Mouse (Mus musculus): Measurements from ENCODE around the gene Zcchc4. TPM values are rescaled to one million over a fixed set of nuclear protein-coding genes. Genes with fewer than 3 reads are reported as not detected.
A peak's percentile ranks its signal among the peaks of the same experiment; 100 is the strongest.

Gene Zcchc4
- 18.6 and 18.8 TPM in 2 replicates for polyA plus RNA-seq (2014; fragmentation: Nextera tagmentation; extraction: Ambion mirVana)

GRCm38 (mm10) chr5:52775237-52775636 is at the start of gene Zcchc4:
TSS of gene Zcchc4 (plus strand) at chr5:52775409.
- Histone ChIP-seq H3K27me3 (ENCODE audit: control insufficient read depth, insufficient read depth, low read length) (no peaks in the 10 kb centered on the region), H3K9me3 (replicated peaks; ENCODE audit: control insufficient read depth, low read length) (no peaks in the 10 kb centered on the region), H3K9ac (replicated peaks; ENCODE audit: low read length) (no peak within 1 kb of the TSS), H3K4me2 (ENCODE audit: low read depth, low read length) (no peak within 1 kb of the TSS), H3K27ac (replicated peaks; ENCODE audit: low read depth, low read length) (no peak within 1 kb of the TSS), H3K4me3 (ENCODE audit: low read depth, low read length) (no peak within 1 kb of the TSS), H3K4me1 (ENCODE audit: control insufficient read depth, insufficient read depth, low read length) (no peaks in the 10 kb centered on the region), H3K36me3 (replicated peaks; ENCODE audit: control insufficient read depth, insufficient read depth, low read depth, low read length) (no peaks in the 10 kb centered on the region)
- WGBS = 80% methylated on average over 8 of the region's 8 CpGs
- ATAC-seq (replicated peaks; ENCODE audit: insufficient number of reproducible peaks, low FRiP score, low TSS enrichment, low read depth) (no peak), DNase-seq (ENCODE audit: low spot score) (no peak)

GRCm38 (mm10) chr5:52727747-52728146 is 47.5 kb upstream of the Zcchc4 start:
- no peak overlapping the region for H3K9ac ChIP-seq (replicated peaks; ENCODE audit: low read length)
- H3K27ac ChIP-seq (replicated peaks; ENCODE audit: low read depth, low read length) = no peak overlapping the region
- no peaks in the 10 kb centered on the region for H3K9me3 ChIP-seq (replicated peaks; ENCODE audit: control insufficient read depth, low read length)
- no peaks in the 10 kb centered on the region for H3K36me3 ChIP-seq (replicated peaks; ENCODE audit: control insufficient read depth, insufficient read depth, low read depth, low read length)
- no peaks in the 10 kb centered on the region for H3K4me1 ChIP-seq (ENCODE audit: control insufficient read depth, insufficient read depth, low read length)
- no peaks in the 10 kb centered on the region for H3K27me3 ChIP-seq (ENCODE audit: control insufficient read depth, insufficient read depth, low read length)
- WGBS = 88% methylated on average over 5 of the region's 5 CpGs
- ATAC-seq (replicated peaks; ENCODE audit: insufficient number of reproducible peaks, low FRiP score, low TSS enrichment, low read depth) = no peak
- no peak for DNase-seq (ENCODE audit: low spot score)
- H3K4me2 ChIP-seq (ENCODE audit: low read depth, low read length) = no peak overlapping the region
- H3K4me3 ChIP-seq (ENCODE audit: low read depth, low read length) = no peak overlapping the region

GRCm38 (mm10) chr5:52732811-52733210 is 42.4 kb upstream of the Zcchc4 start:
- no peaks in the 10 kb centered on the region for H3K27me3 ChIP-seq (ENCODE audit: control insufficient read depth, insufficient read depth, low read length)
- H3K9me3 ChIP-seq (replicated peaks; ENCODE audit: control insufficient read depth, low read length) = no peaks in the 10 kb centered on the region
- no peak overlapping the region for H3K4me2 ChIP-seq (ENCODE audit: low read depth, low read length)
- H3K4me3 ChIP-seq (ENCODE audit: low read depth, low read length) = no peak overlapping the region
- DNase-seq (ENCODE audit: low spot score) = no peak
- H3K9ac ChIP-seq (replicated peaks; ENCODE audit: low read length) = no peak overlapping the region
- H3K36me3 ChIP-seq (replicated peaks; ENCODE audit: control insufficient read depth, insufficient read depth, low read depth, low read length) = no peaks in the 10 kb centered on the region
- no peak overlapping the region for H3K27ac ChIP-seq (replicated peaks; ENCODE audit: low read depth, low read length)
- no peak for ATAC-seq (replicated peaks; ENCODE audit: insufficient number of reproducible peaks, low FRiP score, low TSS enrichment, low read depth)
- 71% methylated on average over 4 of the region's 4 CpGs for WGBS
- no peaks in the 10 kb centered on the region for H3K4me1 ChIP-seq (ENCODE audit: control insufficient read depth, insufficient read depth, low read length)

GRCm38 (mm10) chr5:52736046-52736445 is 39.2 kb upstream of the Zcchc4 start:
- no peaks in the 10 kb centered on the region for H3K36me3 ChIP-seq (replicated peaks; ENCODE audit: control insufficient read depth, insufficient read depth, low read depth, low read length)
- DNase-seq (ENCODE audit: low spot score) (no peak), ATAC-seq (replicated peaks; ENCODE audit: insufficient number of reproducible peaks, low FRiP score, low TSS enrichment, low read depth) (no peak)
- no peak overlapping the region for H3K27ac ChIP-seq (replicated peaks; ENCODE audit: low read depth, low read length)
- H3K4me3 ChIP-seq (ENCODE audit: low read depth, low read length) = no peak overlapping the region
- 46% methylated on average over 3 of the region's 3 CpGs for WGBS
- H3K4me1 ChIP-seq (ENCODE audit: control insufficient read depth, insufficient read depth, low read length) = no peaks in the 10 kb centered on the region
- no peaks in the 10 kb centered on the region for H3K9me3 ChIP-seq (replicated peaks; ENCODE audit: control insufficient read depth, low read length)
- no peak overlapping the region for H3K9ac ChIP-seq (replicated peaks; ENCODE audit: low read length)
- no peak overlapping the region for H3K4me2 ChIP-seq (ENCODE audit: low read depth, low read length)
- H3K27me3 ChIP-seq (ENCODE audit: control insufficient read depth, insufficient read depth, low read length) = no peaks in the 10 kb centered on the region

- Histone ChIP-seq H3K9ac (replicated peaks; ENCODE audit: low read length) (peak within 1 kb of the TSS; percentile 76), H3K27me3 (ENCODE audit: control insufficient read depth, insufficient read depth, low read length) (no peaks in the 10 kb centered on the region), H3K9me3 (replicated peaks; ENCODE audit: control insufficient read depth, low read length) (no peaks in the 10 kb centered on the region), H3K4me1 (ENCODE audit: control insufficient read depth, insufficient read depth, low read length) (no peaks in the 10 kb centered on the region; the same call in 1 of the 2 replicates), H3K4me3 (ENCODE audit: low read depth, low read length) (peak within 1 kb of the TSS; percentile 80), H3K27ac (replicated peaks; ENCODE audit: low read depth, low read length) (peak within 1 kb of the TSS; percentile 72), H3K4me2 (ENCODE audit: low read depth, low read length) (peak within 1 kb of the TSS; percentile 71), H3K36me3 (replicated peaks; ENCODE audit: control insufficient read depth, insufficient read depth, low read depth, low read length) (no peaks in the 10 kb centered on the region)
- DNase-seq (ENCODE audit: low spot score) (peak; percentile 81), ATAC-seq (replicated peaks; ENCODE audit: insufficient number of reproducible peaks, low FRiP score, low TSS enrichment, low read depth) (peak; percentile 94)
- whole genome bisulfite sequencing = under 1% methylated on average over 56 of the region's 75 CpGs
Measured at GRCm38 (mm10) chr5:52741391-52742111, 33.7 kb upstream of the Zcchc4 start, which contains the start of gene Pi4k2b. TSS of gene Pi4k2b (plus strand) at chr5:52741574.

- H3K27ac ChIP-seq (replicated peaks; ENCODE audit: low read depth, low read length) = peak overlapping the region; percentile 72
- H3K9me3 ChIP-seq (replicated peaks; ENCODE audit: control insufficient read depth, low read length) = no peaks in the 10 kb centered on the region
- ATAC-seq (replicated peaks; ENCODE audit: insufficient number of reproducible peaks, low FRiP score, low TSS enrichment, low read depth) (no peak), DNase-seq (ENCODE audit: low spot score) (peak; percentile 74)
- H3K9ac ChIP-seq (replicated peaks; ENCODE audit: low read length) = peak overlapping the region; percentile 76
- no peaks in the 10 kb centered on the region for H3K36me3 ChIP-seq (replicated peaks; ENCODE audit: control insufficient read depth, insufficient read depth, low read depth, low read length)
- 3% methylated on average over 17 of the region's 17 CpGs for WGBS
- no peaks in the 10 kb centered on the region; the same call in 1 of the 2 replicates for H3K4me1 ChIP-seq (ENCODE audit: control insufficient read depth, insufficient read depth, low read length)
- H3K27me3 ChIP-seq (ENCODE audit: control insufficient read depth, insufficient read depth, low read length) = no peaks in the 10 kb centered on the region
- peak overlapping the region; percentile 71 for H3K4me2 ChIP-seq (ENCODE audit: low read depth, low read length)
- peak overlapping the region; percentile 80 for H3K4me3 ChIP-seq (ENCODE audit: low read depth, low read length)
Measured at GRCm38 (mm10) chr5:52742112-52742813, 32.9 kb upstream of the Zcchc4 start.

- peak overlapping the region; percentile 80; the same call in 1 of the 2 replicates for H3K4me3 ChIP-seq (ENCODE audit: low read depth, low read length)
- no peak overlapping the region; the same call in 1 of the 2 replicates for H3K4me2 ChIP-seq (ENCODE audit: low read depth, low read length)
- H3K27ac ChIP-seq (replicated peaks; ENCODE audit: low read depth, low read length) = no peak overlapping the region
- no peak overlapping the region for H3K9ac ChIP-seq (replicated peaks; ENCODE audit: low read length)
- no peaks in the 10 kb centered on the region; the same call in 1 of the 2 replicates for H3K4me1 ChIP-seq (ENCODE audit: control insufficient read depth, insufficient read depth, low read length)
- no peaks in the 10 kb centered on the region for H3K36me3 ChIP-seq (replicated peaks; ENCODE audit: control insufficient read depth, insufficient read depth, low read depth, low read length)
- DNase-seq (ENCODE audit: low spot score) = no peak
- no peaks in the 10 kb centered on the region for H3K27me3 ChIP-seq (ENCODE audit: control insufficient read depth, insufficient read depth, low read length)
- 35% methylated on average over 4 of the region's 4 CpGs for WGBS
- H3K9me3 ChIP-seq (replicated peaks; ENCODE audit: control insufficient read depth, low read length) = no peaks in the 10 kb centered on the region
- no peak for ATAC-seq (replicated peaks; ENCODE audit: insufficient number of reproducible peaks, low FRiP score, low TSS enrichment, low read depth)
Measured at GRCm38 (mm10) chr5:52743231-52743630, 32.0 kb upstream of the Zcchc4 start.

- DNase-seq (ENCODE audit: low spot score) (no peak), ATAC-seq (replicated peaks; ENCODE audit: insufficient number of reproducible peaks, low FRiP score, low TSS enrichment, low read depth) (no peak)
- H3K36me3 ChIP-seq (replicated peaks; ENCODE audit: control insufficient read depth, insufficient read depth, low read depth, low read length) = no peaks in the 10 kb centered on the region
- H3K9ac ChIP-seq (replicated peaks; ENCODE audit: low read length) = no peak overlapping the region
- no peaks in the 10 kb centered on the region; the same call in 1 of the 2 replicates for H3K4me1 ChIP-seq (ENCODE audit: control insufficient read depth, insufficient read depth, low read length)
- no peaks in the 10 kb centered on the region for H3K27me3 ChIP-seq (ENCODE audit: control insufficient read depth, insufficient read depth, low read length)
- no peak overlapping the region for H3K4me2 ChIP-seq (ENCODE audit: low read depth, low read length)
- no peaks in the 10 kb centered on the region for H3K9me3 ChIP-seq (replicated peaks; ENCODE audit: control insufficient read depth, low read length)
- no peak overlapping the region for H3K4me3 ChIP-seq (ENCODE audit: low read depth, low read length)
- H3K27ac ChIP-seq (replicated peaks; ENCODE audit: low read depth, low read length) = no peak overlapping the region
Measured at GRCm38 (mm10) chr5:52746920-52747319, 28.3 kb upstream of the Zcchc4 start.
